Mouse (Mus musculus): ENCODE results near the gene Serpina10.

DNA sequence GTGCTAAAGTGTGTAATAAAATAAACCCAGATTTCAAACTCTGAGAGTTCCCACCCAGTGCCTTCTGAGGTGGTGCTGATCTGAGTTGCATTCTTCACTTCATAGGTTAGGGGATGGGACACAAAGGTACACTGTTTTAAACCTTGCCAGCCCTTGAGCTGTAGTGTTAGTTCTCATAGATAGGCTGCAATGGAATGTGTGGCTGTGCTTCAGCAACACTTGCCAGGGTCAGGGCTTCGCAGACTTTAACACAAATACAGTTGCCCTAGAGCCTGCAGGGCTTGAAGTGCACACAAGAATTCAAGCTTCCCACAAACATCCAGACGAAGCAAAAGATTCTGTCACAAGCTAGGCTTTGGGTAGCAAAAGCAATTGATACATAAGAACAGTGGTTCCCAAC, 39.7 kb upstream of the Serpina10 start:
- TF ChIP-seq GATA1 (IDR thresholded peaks at IDR 0.05; ENCODE audit: low read depth, low read length) (no peak), ETS1 (IDR thresholded peaks at IDR 0.05; ENCODE audit: low read depth, low read length) (no peak)

All from MEL (cell line).